Mouse (Mus musculus): ENCODE measurements around the gene Srsf12. TPM values are rescaled to one million over a fixed set of nuclear protein-coding genes. Genes with fewer than 3 reads are reported as not detected.

Srsf12 gene
- polyA plus RNA-seq, 1 experiment from 2014 or later: 44.2 TPM

- no peaks in the 10 kb centered on the region for H3K27me3 ChIP-seq (replicated peaks; ENCODE audit: control insufficient read depth, insufficient read depth, low read length)
- peaks cover 14% of the 10 kb centered on the region for H3K36me3 ChIP-seq (ENCODE audit: control insufficient read depth, insufficient read depth)
- H3K4me1 ChIP-seq (replicated peaks; ENCODE audit: control insufficient read depth, insufficient read depth, low read length): peaks cover 24% of the 10 kb centered on the region
- no peaks in the 10 kb centered on the region for H3K9me3 ChIP-seq (ENCODE audit: control insufficient read depth, low read length)
- peak; percentile 91 for ATAC-seq
- peak overlapping the region; percentile 95 for H3K9ac ChIP-seq (replicated peaks; ENCODE audit: low read depth, low read length)
- H3K4me3 ChIP-seq (replicated peaks; ENCODE audit: low read length): peak overlapping the region; percentile 95
- H3K4me2 ChIP-seq (ENCODE audit: low read length): peak overlapping the region; percentile 59
- H3K27ac ChIP-seq (ENCODE audit: low read length): peak overlapping the region; percentile 99
- under 1% methylated on average over 57 of the region's 60 CpGs for WGBS
Measured at GRCm38 (mm10) chr4:33247479-33248053, 38.8 kb downstream of the Srsf12 start.

- Histone ChIP-seq H3K27me3 (replicated peaks; ENCODE audit: control insufficient read depth, insufficient read depth, low read length) (no peaks in the 10 kb centered on the region), H3K27ac (ENCODE audit: low read length) (peak overlapping the region; percentile 99), H3K4me3 (replicated peaks; ENCODE audit: low read length) (peak overlapping the region; percentile 95), H3K36me3 (ENCODE audit: control insufficient read depth, insufficient read depth) (peaks cover 11% of the 10 kb centered on the region), H3K9ac (replicated peaks; ENCODE audit: low read depth, low read length) (peak overlapping the region; percentile 95), H3K4me2 (ENCODE audit: low read length) (peak overlapping the region; percentile 66), H3K9me3 (ENCODE audit: control insufficient read depth, low read length) (no peaks in the 10 kb centered on the region), H3K4me1 (replicated peaks; ENCODE audit: control insufficient read depth, insufficient read depth, low read length) (peaks cover 24% of the 10 kb centered on the region)
- under 1% methylated on average over 85 of the region's 88 CpGs for WGBS
- peak; percentile 94 for ATAC-seq
Measured at GRCm38 (mm10) chr4:33248062-33248889, 39.5 kb downstream of the Srsf12 start.

GRCm38 (mm10) chr4:33248915-33249314, 40.1 kb downstream of the Srsf12 start:
- Histone ChIP-seq H3K27me3 (replicated peaks; ENCODE audit: control insufficient read depth, insufficient read depth, low read length) (no peaks in the 10 kb centered on the region), H3K4me3 (replicated peaks; ENCODE audit: low read length) (peak overlapping the region; percentile 95), H3K4me1 (replicated peaks; ENCODE audit: control insufficient read depth, insufficient read depth, low read length) (peaks cover 24% of the 10 kb centered on the region), H3K36me3 (ENCODE audit: control insufficient read depth, insufficient read depth) (peaks cover 10% of the 10 kb centered on the region), H3K9me3 (ENCODE audit: control insufficient read depth, low read length) (no peaks in the 10 kb centered on the region), H3K4me2 (ENCODE audit: low read length) (peak overlapping the region; percentile 66), H3K27ac (ENCODE audit: low read length) (peak overlapping the region; percentile 99), H3K9ac (replicated peaks; ENCODE audit: low read depth, low read length) (peak overlapping the region; percentile 79)
- WGBS: 0% methylated on average over 4 of the region's 4 CpGs
- no peak for ATAC-seq

- H3K4me1 ChIP-seq (replicated peaks; ENCODE audit: control insufficient read depth, insufficient read depth, low read length): peaks cover 22% of the 10 kb centered on the region
- no peak overlapping the region for H3K27ac ChIP-seq (ENCODE audit: low read length)
- WGBS: 50% methylated on average over 1 of the region's 1 CpGs
- H3K4me2 ChIP-seq (ENCODE audit: low read length): no peak overlapping the region
- no peaks in the 10 kb centered on the region for H3K9me3 ChIP-seq (ENCODE audit: control insufficient read depth, low read length)
- H3K36me3 ChIP-seq (ENCODE audit: control insufficient read depth, insufficient read depth): peaks cover 10% of the 10 kb centered on the region; the same call in 1 of the 2 replicates
- H3K27me3 ChIP-seq (replicated peaks; ENCODE audit: control insufficient read depth, insufficient read depth, low read length): no peaks in the 10 kb centered on the region
- no peak overlapping the region for H3K9ac ChIP-seq (replicated peaks; ENCODE audit: low read depth, low read length)
- no peak overlapping the region for H3K4me3 ChIP-seq (replicated peaks; ENCODE audit: low read length)
- ATAC-seq: no peak
Measured at GRCm38 (mm10) chr4:33249716-33250230, 41.0 kb downstream of the Srsf12 start.

- WGBS: 89% methylated on average over 2 of the region's 2 CpGs
- Histone ChIP-seq H3K9me3 (ENCODE audit: control insufficient read depth, low read length) (no peaks in the 10 kb centered on the region), H3K27ac (ENCODE audit: low read length) (no peak overlapping the region), H3K4me1 (replicated peaks; ENCODE audit: control insufficient read depth, insufficient read depth, low read length) (peaks cover 14% of the 10 kb centered on the region), H3K27me3 (replicated peaks; ENCODE audit: control insufficient read depth, insufficient read depth, low read length) (no peaks in the 10 kb centered on the region), H3K4me3 (replicated peaks; ENCODE audit: low read length) (no peak overlapping the region), H3K9ac (replicated peaks; ENCODE audit: low read depth, low read length) (no peak overlapping the region), H3K36me3 (ENCODE audit: control insufficient read depth, insufficient read depth) (peaks cover 2% of the 10 kb centered on the region; the same call in 1 of the 2 replicates), H3K4me2 (ENCODE audit: low read length) (no peak overlapping the region)
- ATAC-seq: no peak
Measured at GRCm38 (mm10) chr4:33250867-33251266, 42.1 kb downstream of the Srsf12 start.

- no peak for ATAC-seq
- Histone ChIP-seq H3K27ac (ENCODE audit: low read length) (no peak overlapping the region), H3K4me1 (replicated peaks; ENCODE audit: control insufficient read depth, insufficient read depth, low read length) (no peaks in the 10 kb centered on the region), H3K9ac (replicated peaks; ENCODE audit: low read depth, low read length) (no peak overlapping the region), H3K27me3 (replicated peaks; ENCODE audit: control insufficient read depth, insufficient read depth, low read length) (no peaks in the 10 kb centered on the region), H3K4me3 (replicated peaks; ENCODE audit: low read length) (no peak overlapping the region), H3K9me3 (ENCODE audit: control insufficient read depth, low read length) (no peaks in the 10 kb centered on the region), H3K4me2 (ENCODE audit: low read length) (no peak overlapping the region), H3K36me3 (ENCODE audit: control insufficient read depth, insufficient read depth) (no peaks in the 10 kb centered on the region)
- WGBS: 64% methylated on average over 4 of the region's 4 CpGs
Measured at GRCm38 (mm10) chr4:33254706-33255105, 45.9 kb downstream of the Srsf12 start.

- Histone ChIP-seq H3K27ac (ENCODE audit: low read length) (no peak overlapping the region), H3K4me1 (replicated peaks; ENCODE audit: control insufficient read depth, insufficient read depth, low read length) (peaks cover 5% of the 10 kb centered on the region; the same call in 1 of the 2 replicates), H3K36me3 (ENCODE audit: control insufficient read depth, insufficient read depth) (no peaks in the 10 kb centered on the region), H3K4me2 (ENCODE audit: low read length) (no peak overlapping the region), H3K9me3 (ENCODE audit: control insufficient read depth, low read length) (no peaks in the 10 kb centered on the region), H3K27me3 (replicated peaks; ENCODE audit: control insufficient read depth, insufficient read depth, low read length) (no peaks in the 10 kb centered on the region), H3K4me3 (replicated peaks; ENCODE audit: low read length) (no peak overlapping the region), H3K9ac (replicated peaks; ENCODE audit: low read depth, low read length) (no peak overlapping the region)
- ATAC-seq: no peak
- WGBS: 80% methylated on average over 11 of the region's 11 CpGs
Measured at GRCm38 (mm10) chr4:33257263-33257964, 48.6 kb downstream of the Srsf12 start.

- Histone ChIP-seq H3K9me3 (ENCODE audit: control insufficient read depth, low read length) (no peaks in the 10 kb centered on the region), H3K9ac (replicated peaks; ENCODE audit: low read depth, low read length) (no peak overlapping the region), H3K4me1 (replicated peaks; ENCODE audit: control insufficient read depth, insufficient read depth, low read length) (peaks cover 5% of the 10 kb centered on the region; the same call in 1 of the 2 replicates), H3K4me3 (replicated peaks; ENCODE audit: low read length) (no peak overlapping the region), H3K36me3 (ENCODE audit: control insufficient read depth, insufficient read depth) (no peaks in the 10 kb centered on the region), H3K4me2 (ENCODE audit: low read length) (no peak overlapping the region), H3K27ac (ENCODE audit: low read length) (no peak overlapping the region), H3K27me3 (replicated peaks; ENCODE audit: control insufficient read depth, insufficient read depth, low read length) (no peaks in the 10 kb centered on the region)
- no peak for ATAC-seq
Measured at GRCm38 (mm10) chr4:33260311-33260710, 51.5 kb downstream of the Srsf12 start.

- Histone ChIP-seq H3K36me3 (ENCODE audit: control insufficient read depth, insufficient read depth) (no peaks in the 10 kb centered on the region), H3K4me1 (replicated peaks; ENCODE audit: control insufficient read depth, insufficient read depth, low read length) (peaks cover 5% of the 10 kb centered on the region; the same call in 1 of the 2 replicates), H3K27me3 (replicated peaks; ENCODE audit: control insufficient read depth, insufficient read depth, low read length) (no peaks in the 10 kb centered on the region), H3K9ac (replicated peaks; ENCODE audit: low read depth, low read length) (no peak overlapping the region), H3K4me3 (replicated peaks; ENCODE audit: low read length) (no peak overlapping the region), H3K9me3 (ENCODE audit: control insufficient read depth, low read length) (no peaks in the 10 kb centered on the region), H3K27ac (ENCODE audit: low read length) (no peak overlapping the region), H3K4me2 (ENCODE audit: low read length) (no peak overlapping the region)
- peak; percentile 58; the same call in 1 of the 2 replicates for ATAC-seq
- WGBS: 39% methylated on average over 7 of the region's 7 CpGs
Measured at GRCm38 (mm10) chr4:33261311-33261753, 52.5 kb downstream of the Srsf12 start.

All from forebrain, embryonic 16.5 days (tissue).